Mouse (Mus musculus): ENCODE measurements at regions not wholly inside any gene's neighbourhood (a gene's known extent, or its start where the extent isn't known, plus 50 kb on each side); places are given as distances from the start of the nearest gene placed in this dataset.

DNA sequence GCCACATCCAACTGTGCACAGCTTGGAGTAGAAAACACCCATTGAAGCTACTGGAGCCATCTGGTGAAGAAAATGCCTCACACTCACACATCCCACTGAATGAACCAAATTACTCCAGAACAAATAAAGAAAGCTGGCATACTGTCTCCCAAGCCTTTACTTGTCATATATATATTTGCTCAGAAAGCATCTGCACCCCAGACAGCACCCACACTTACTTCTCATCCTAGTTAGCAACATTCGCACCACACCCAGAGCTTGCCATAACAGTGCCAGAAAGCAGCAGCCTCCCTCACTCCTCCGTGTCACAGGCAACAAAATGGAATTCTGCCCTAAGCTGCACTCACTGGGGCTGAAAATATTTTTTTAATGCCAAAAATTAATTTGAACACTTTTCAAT lies 60.5 kb upstream of the Syndig1 start:
- H3K4me3 ChIP-seq (ENCODE audit: insufficient read depth, low read depth, low read length): no peak overlapping the region
- no peaks in the 10 kb centered on the region for H3K4me1 ChIP-seq (ENCODE audit: control insufficient read depth, insufficient read depth, insufficient read length, low read length)
- H3K27ac ChIP-seq (replicated peaks; ENCODE audit: low read depth, low read length): no peak overlapping the region

DNA sequence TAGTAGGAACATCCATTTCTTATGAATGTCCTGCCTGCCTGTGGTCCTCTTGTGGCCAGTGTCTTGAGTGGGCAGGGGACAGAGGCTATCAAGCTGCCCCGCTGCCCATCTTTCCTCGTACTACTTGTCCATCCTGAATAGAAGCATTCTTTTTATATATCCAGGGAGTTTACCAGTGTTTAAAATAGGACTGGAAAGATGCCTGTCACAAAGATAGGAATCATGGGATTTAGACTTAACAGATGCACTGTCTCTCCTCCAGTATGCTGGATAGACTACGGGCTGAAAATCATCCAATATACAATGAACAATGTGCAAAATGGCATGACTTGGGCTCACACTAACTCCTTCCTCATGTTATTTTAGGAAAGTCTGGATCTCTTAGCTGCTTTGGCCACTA lies 51.7 kb upstream of the Syndig1 start:
- Histone ChIP-seq H3K27ac (replicated peaks; ENCODE audit: low read depth, low read length) (no peak overlapping the region), H3K4me3 (ENCODE audit: insufficient read depth, low read depth, low read length) (no peak overlapping the region), H3K4me1 (ENCODE audit: control insufficient read depth, insufficient read depth, insufficient read length, low read length) (no peaks in the 10 kb centered on the region)

All from brown adipose tissue, adult 24 weeks (tissue).